Mouse (Mus musculus) E14TG2a.4 (cell line): Measurements from ENCODE around the gene Mrpl28.

Experiments
- CTCF ChIP-seq: conservative IDR thresholded peaks from 2 replicates; pipeline ENCODE4 v1.5.1; 2014; ENCODE audit warnings: low read length
- NANOG ChIP-seq: IDR thresholded peaks from 2 replicates; pipeline ENCODE4 v1.6.1; 2014; ENCODE audit warnings: borderline replicate concordance, low read length, mixed read lengths
- POU5F1 ChIP-seq: IDR thresholded peaks from 2 replicates; pipeline ENCODE4 v1.6.1; 2014; ENCODE audit warnings: low read length, borderline replicate concordance

DNA sequence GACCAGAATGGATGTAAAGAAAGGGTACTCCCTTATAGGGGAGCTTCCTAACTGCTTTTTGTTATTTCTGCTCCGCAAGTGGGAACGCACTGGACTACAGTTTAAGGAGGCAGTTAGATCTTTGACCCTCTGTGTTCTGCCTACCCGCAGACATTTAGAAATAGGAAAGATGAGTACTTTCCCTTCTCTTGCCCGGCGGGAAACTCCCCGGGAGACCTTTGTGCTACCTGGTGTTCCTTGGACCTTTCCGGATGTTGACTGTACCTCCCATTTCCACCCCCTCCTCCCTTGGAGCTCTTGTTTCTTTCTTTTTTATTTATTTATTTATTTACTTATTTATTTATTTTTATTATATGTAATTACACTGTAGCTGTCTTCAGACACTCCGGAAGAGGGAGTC lies 9.2 kb upstream of the Mrpl28 start:
- TF ChIP-seq CTCF (no peak), POU5F1 (no peak), NANOG (peak; percentile 34; the same call in 1 of the 2 replicates)
